Comparison of ENCODE assay signal across 8 mouse cellular contexts in genomic region chr19:4147782-4148490, GRCm38 (mm10). TPM values are rescaled to one million over a fixed set of nuclear protein-coding genes. Genes with fewer than 3 reads are reported as not detected.
DNase-seq lines count a peak whose midpoint lies in the region; ATAC-seq and TF ChIP-seq lines count a peak whose summit lies in the region.

No protein-coding gene starts in this region.

- peak; percentile 17; the same call in 1 of the 2 replicates for ATAC-seq in liver, embryonic 12.5 days

- TF ChIP-seq CTCF in cerebellum, adult 2 months (IDR thresholded peaks at IDR 0.05; ENCODE audit: borderline replicate concordance, insufficient read depth, low read depth, low read length): no peak
- no peak for TF ChIP-seq CTCF in thymus, adult 2 months (IDR thresholded peaks at IDR 0.05; ENCODE audit: borderline replicate concordance, control insufficient read depth, extremely low read depth, insufficient read depth, low read length, poor library complexity)

- no peaks in the 10 kb centered on the region for H3K9me3 ChIP-seq in liver, embryonic 12.5 days (replicated peaks)

- H3K4me1 ChIP-seq in cerebellum, adult 2 months (ENCODE audit: control insufficient read depth, insufficient read depth, low read length): peaks cover 36% of the 10 kb centered on the region
- H3K4me1 ChIP-seq in thymus, adult 2 months (replicated peaks; ENCODE audit: control insufficient read depth, insufficient read depth, low read length): peaks cover 53% of the 10 kb centered on the region
- H3K4me1 ChIP-seq in liver, embryonic 12.5 days: peaks cover 32% of the 10 kb centered on the region

- peak overlapping the region; percentile 86 for H3K4me2 ChIP-seq in liver, embryonic 12.5 days

- H3K36me3 ChIP-seq in thymus, adult 2 months (ENCODE audit: control insufficient read depth, insufficient read depth, low read length): peaks cover 6% of the 10 kb centered on the region; the same call in 1 of the 2 replicates
- H3K36me3 ChIP-seq in liver, embryonic 12.5 days: peaks cover 32% of the 10 kb centered on the region

- no peak for TF ChIP-seq POLR2A in cerebellum, adult 2 months (IDR thresholded peaks at IDR 0.05; ENCODE audit: borderline replicate concordance, insufficient read depth, low read length)
- no peak for TF ChIP-seq POLR2A in thymus, adult 2 months (IDR thresholded peaks at IDR 0.05; ENCODE audit: control insufficient read depth, extremely low read depth, insufficient read depth, low read length, poor library complexity)

- no peak for DNase-seq in cerebellum, adult 2 months
- DNase-seq in cerebellum, adult 8-10 months: no peak
- no peak for DNase-seq in thymus, adult 2 months
- no peak for DNase-seq in thymus, adult 18-20 months
- no peak for DNase-seq in ovary, adult 18-20 months (ENCODE audit: low spot score)
- no peak for DNase-seq in layer of hippocampus, postnatal 25 days (ENCODE audit: extremely low spot score in 1 of 2, low spot score in 1 of 2)
- DNase-seq in spleen, postnatal 10 days (ENCODE audit: low spot score in 2 of 2): no peak

- WGBS in cerebellum, adult 2 months: 35% methylated on average over 9 of the region's 9 CpGs
- WGBS in thymus, adult 2 months: 42% methylated on average over 9 of the region's 9 CpGs
- 40% methylated on average over 9 of the region's 9 CpGs for WGBS in liver, embryonic 12.5 days (ENCODE audit: insufficient replicate concordance)

- H3K9ac ChIP-seq in liver, embryonic 12.5 days: peak overlapping the region; percentile 88

- H3K27ac ChIP-seq in cerebellum, adult 2 months (ENCODE audit: insufficient read depth, low read length): peak overlapping the region; percentile 52; the same call in 1 of the 2 replicates
- H3K27ac ChIP-seq in thymus, adult 2 months (ENCODE audit: control insufficient read depth, insufficient read depth, low read length): no peak overlapping the region
- peak overlapping the region; percentile 85 for H3K27ac ChIP-seq in liver, embryonic 12.5 days

- no peaks in the 10 kb centered on the region for H3K27me3 ChIP-seq in cerebellum, adult 2 months (ENCODE audit: control insufficient read depth, insufficient read depth, low read length)
- H3K27me3 ChIP-seq in thymus, adult 2 months (ENCODE audit: control insufficient read depth, insufficient read depth, low read length): no peaks in the 10 kb centered on the region
- H3K27me3 ChIP-seq in liver, embryonic 12.5 days (replicated peaks): peaks cover 10% of the 10 kb centered on the region; the same call in 1 of the 2 replicates

- H3K4me3 ChIP-seq in cerebellum, adult 2 months (replicated peaks; ENCODE audit: insufficient read depth, low read depth, low read length): peak overlapping the region; percentile 85
- peak overlapping the region; percentile 76 for H3K4me3 ChIP-seq in thymus, adult 2 months (ENCODE audit: control insufficient read depth, insufficient read depth, low read length)
- peak overlapping the region; percentile 83 for H3K4me3 ChIP-seq in liver, embryonic 12.5 days

RNA-seq across cellular contexts. Expression of gene Coro1b, which starts 0.5 kb away (rescaled TPM):
- polyA plus RNA-seq in cerebellum, adult 2 months (2012; rRNA removed): 240 and 294 TPM in 2 replicates
- 508 and 533 TPM in 2 replicates for polyA plus RNA-seq in thymus, adult 2 months (2012; rRNA removed)
- 86.5 and 86.9 TPM in 2 replicates for polyA plus RNA-seq in liver, embryonic 12.5 days (2016; fragmentation: Nextera tagmentation; extraction: Ambion mirVana)
- total RNA-seq in layer of hippocampus, postnatal 25 days (2021): 10 to 100 TPM; 87.3 to 89.5 TPM

RNA-seq across cellular contexts. Expression of gene Cabp4, which starts 4.1 kb away (rescaled TPM):
- polyA plus RNA-seq in cerebellum, adult 2 months (2012; rRNA removed): 0.06 and 0.16 TPM in 2 replicates
- polyA plus RNA-seq in thymus, adult 2 months (2012; rRNA removed): 0.26 and 0.53 TPM in 2 replicates
- 0.06 and 0.07 TPM in 2 replicates for polyA plus RNA-seq in liver, embryonic 12.5 days (2016; fragmentation: Nextera tagmentation; extraction: Ambion mirVana)
- under 1 TPM in 1 of 2 experiments, not detected in 1; 0.20 TPM for total RNA-seq in layer of hippocampus, postnatal 25 days (2021)

RNA-seq across cellular contexts. Expression of gene Ptprcap, which starts 5.5 kb away (rescaled TPM):
- polyA plus RNA-seq in cerebellum, adult 2 months (2012; rRNA removed): 0.98 and 1.2 TPM in 2 replicates
- polyA plus RNA-seq in thymus, adult 2 months (2012; rRNA removed): 1,512 and 1,655 TPM in 2 replicates
- polyA plus RNA-seq in liver, embryonic 12.5 days (2016; fragmentation: Nextera tagmentation; extraction: Ambion mirVana): 24.3 and 26.2 TPM in 2 replicates
- total RNA-seq in layer of hippocampus, postnatal 25 days (2021): 1 to 10 TPM; 1.1 to 2.9 TPM

RNA-seq across cellular contexts. Expression of gene Gpr152, which starts 8.3 kb away (rescaled TPM):
- polyA plus RNA-seq in cerebellum, adult 2 months (2012; rRNA removed): 0.11 and 0.13 TPM in 2 replicates
- 0.20 and 0.24 TPM in 2 replicates for polyA plus RNA-seq in thymus, adult 2 months (2012; rRNA removed)
- polyA plus RNA-seq in liver, embryonic 12.5 days (2016; fragmentation: Nextera tagmentation; extraction: Ambion mirVana): not detected in 2 replicates
- not detected for total RNA-seq in layer of hippocampus, postnatal 25 days (2021)

RNA-seq across cellular contexts. Expression of gene Rps6kb2, which starts 15.2 kb away (rescaled TPM):
- 93.6 and 95.0 TPM in 2 replicates for polyA plus RNA-seq in cerebellum, adult 2 months (2012; rRNA removed)
- polyA plus RNA-seq in thymus, adult 2 months (2012; rRNA removed): 97.8 and 102 TPM in 2 replicates
- 39.1 and 39.4 TPM in 2 replicates for polyA plus RNA-seq in liver, embryonic 12.5 days (2016; fragmentation: Nextera tagmentation; extraction: Ambion mirVana)
- 10 to 100 TPM; 27.8 to 43.9 TPM for total RNA-seq in layer of hippocampus, postnatal 25 days (2021)

Comparison
In these comparisons a context has a peak if more than half of its experiments do, and no peak if none do; other contexts are left out.
1. RNA of gene Ptprcap, which starts 5.5 kb away (polyA plus RNA-seq): 1,512 to 1,655 TPM in thymus, adult 2 months; 24.3 to 26.2 TPM in liver, embryonic 12.5 days and 0.98 to 1.2 TPM in cerebellum, adult 2 months; every median in the first group is over 10 times any median in the second.
2. Peak in every context shown above with its lines, with median percentiles within 50 percentile points of each other: H3K4me3 ChIP-seq.